Mouse (Mus musculus) G1E-ER4 (cell line): ENCODE measurements around the gene Zic5. TPM values are rescaled to one million over a fixed set of nuclear protein-coding genes. Genes with fewer than 3 reads are reported as not detected.

ENCODE experiments used
- GATA1 ChIP-seq: IDR thresholded peaks from one replicate; pipeline ENCODE4 v1.8.0; 2012; ENCODE audit warnings: low read length, inconsistent platforms
- polyA plus RNA-seq: library from polyadenylated mRNA; stranded (reverse); fragments of >175 nt; gene quantifications from 2 replicates; pipeline ENCODE4 v1.2.3, GENCODE M21; 2012

Zic5 gene
- polyA plus RNA-seq = not detected in 2 replicates

DNA sequence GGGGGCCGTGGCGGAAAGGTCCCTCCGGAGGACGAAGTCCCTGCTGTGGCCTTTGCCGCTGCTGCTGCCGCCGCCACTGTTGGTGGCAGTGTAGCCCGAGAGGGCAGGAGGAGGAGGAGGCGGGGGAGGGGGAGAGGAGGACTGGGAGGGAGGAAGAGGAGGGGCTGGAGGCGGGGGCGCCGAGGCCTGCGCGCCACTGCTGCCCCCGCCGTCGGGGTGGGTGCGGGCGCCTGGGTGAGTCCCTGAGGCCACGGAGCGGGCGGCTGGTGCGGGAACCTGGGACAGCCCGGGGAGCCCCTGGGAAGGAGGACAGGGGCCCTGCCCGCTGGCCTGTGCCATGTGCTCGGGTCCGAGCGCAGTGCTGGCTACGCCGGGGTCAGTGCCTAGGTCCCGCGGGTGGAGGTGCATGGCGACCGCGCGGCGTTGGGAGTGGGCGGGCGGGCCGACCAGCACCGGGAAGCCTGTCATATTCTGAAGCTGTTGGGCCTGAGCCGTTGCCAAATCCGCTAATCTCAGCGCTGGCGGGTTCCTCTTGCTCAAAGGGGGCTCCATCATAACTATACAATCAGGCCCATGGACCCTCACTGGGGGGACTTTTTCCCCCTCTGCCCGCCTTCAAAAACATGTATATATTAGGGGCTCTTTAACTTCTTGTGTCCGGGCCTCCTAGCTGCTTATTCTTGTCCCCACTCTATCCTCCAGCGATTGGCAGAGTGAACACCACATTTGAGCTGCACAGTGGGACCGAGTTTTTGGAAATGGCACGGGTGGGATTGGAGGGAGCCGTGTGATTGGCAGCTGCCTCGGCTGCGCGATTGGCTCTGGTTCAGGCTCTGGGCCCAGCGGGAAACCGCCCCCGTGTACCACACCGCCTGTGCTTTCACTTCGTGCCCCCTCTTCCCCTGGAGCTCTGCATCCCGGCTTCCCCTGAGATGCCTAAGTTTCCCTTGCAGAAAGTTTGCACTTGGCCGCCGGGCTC, at the start of gene Zic5:
TSS of gene Zic5 (minus strand) at position 915 of the 979 bp plus-strand sequence.
- TF ChIP-seq GATA1 = no peak

DNA sequence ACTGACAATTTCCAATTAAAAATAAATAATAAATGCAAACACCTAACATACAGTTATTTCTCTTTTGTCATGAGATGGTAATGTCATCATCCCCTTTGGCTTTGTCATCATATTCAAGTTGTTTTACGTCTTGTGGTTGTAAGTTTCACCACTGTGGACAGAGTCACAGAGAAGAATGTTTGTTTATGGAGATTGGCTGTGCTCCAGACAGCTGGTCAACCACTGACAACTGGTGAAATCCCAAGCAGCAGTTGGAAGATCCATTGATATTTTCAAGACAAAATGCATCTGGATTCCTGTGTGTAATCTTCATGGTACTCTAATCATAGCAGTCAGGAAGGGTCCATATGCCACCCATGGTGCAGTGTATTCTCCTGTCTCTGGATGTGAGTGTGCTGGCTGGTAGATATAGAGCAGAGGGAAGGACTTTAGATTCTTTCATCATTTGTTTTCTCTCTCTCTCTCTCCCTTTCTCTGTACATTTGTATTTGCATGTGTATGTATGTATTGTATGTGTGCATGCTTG, 48.1 kb upstream of the Zic5 start:
- no peak for TF ChIP-seq GATA1

DNA sequence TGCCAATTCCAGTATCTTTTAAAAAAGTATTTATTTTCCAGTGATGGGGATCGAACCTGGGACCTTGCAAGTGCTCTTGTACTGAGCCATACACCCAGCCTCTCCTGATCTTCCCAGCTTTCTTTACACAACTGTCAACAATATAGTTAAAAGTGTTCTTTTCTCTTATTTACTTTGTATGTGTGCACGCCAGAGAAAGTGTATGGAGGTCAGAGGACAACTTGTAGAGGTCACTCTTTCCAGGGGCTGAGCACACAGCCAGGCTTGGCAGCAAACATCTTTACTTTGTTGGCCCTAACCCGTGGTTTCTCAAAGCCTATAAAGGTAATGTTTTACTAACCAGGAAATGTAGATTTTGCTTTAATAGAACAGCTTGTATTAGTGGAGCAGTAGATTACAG, 46.0 kb upstream of the Zic5 start:
- TF ChIP-seq GATA1 = no peak

DNA sequence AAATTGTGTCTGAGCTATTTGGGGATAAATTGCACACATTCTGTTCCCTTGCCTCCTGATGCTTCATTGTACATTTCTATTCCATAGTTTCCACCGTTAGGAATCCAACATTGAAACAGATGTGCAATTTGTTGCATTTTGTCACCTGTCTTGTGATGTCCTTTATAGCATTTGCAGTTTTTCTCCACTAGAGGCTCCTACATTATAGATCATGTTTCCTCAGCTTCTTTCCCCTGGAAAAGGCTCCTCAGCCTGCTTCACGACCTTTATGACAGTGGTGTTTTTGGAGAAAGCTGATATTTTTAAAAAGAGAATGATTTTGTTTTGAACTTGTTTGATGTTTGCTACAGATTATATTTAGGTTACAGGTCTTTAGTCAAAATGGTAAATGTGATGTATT, 43.6 kb upstream of the Zic5 start:
- TF ChIP-seq GATA1 = no peak

DNA sequence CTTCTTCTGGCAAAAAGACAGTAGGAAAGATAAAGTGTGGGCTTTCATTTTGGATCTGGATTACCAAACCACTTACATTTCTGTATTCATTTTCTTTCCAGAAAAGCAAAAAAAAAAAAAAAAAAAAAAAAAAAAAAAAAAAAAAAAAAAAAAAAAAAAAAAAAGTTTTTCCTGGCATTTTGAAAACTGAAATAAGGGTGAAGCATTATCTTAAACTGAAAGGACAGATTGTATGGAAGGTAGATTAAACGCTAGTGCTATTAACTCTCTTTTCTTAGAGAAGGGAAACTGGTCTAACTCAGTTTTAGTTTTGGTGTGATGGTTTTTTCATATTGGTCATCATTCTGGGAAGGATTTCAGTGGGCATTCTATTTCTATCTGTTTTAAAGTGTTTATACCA, 26.5 kb upstream of the Zic5 start:
- no peak for TF ChIP-seq GATA1

DNA sequence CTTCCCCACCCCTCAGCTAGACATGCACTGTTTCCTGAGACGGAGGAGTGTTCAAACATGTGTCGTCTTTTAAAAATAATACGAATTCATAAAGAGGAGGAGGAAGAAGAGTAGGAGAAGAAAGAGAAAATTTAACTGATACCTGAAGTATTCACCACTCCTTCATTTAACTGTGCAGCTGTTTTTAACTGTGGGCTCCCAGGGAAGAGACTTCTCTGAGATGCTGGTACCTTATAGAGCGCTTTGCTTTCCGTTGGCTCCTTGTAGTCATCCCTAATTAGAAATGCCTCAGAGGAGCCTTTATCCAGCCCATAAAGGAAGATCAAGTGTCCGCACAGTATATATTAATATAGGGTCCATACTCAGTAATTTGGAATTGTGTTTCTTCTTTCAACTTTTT, 26.0 kb upstream of the Zic5 start:
- TF ChIP-seq GATA1 = no peak

DNA sequence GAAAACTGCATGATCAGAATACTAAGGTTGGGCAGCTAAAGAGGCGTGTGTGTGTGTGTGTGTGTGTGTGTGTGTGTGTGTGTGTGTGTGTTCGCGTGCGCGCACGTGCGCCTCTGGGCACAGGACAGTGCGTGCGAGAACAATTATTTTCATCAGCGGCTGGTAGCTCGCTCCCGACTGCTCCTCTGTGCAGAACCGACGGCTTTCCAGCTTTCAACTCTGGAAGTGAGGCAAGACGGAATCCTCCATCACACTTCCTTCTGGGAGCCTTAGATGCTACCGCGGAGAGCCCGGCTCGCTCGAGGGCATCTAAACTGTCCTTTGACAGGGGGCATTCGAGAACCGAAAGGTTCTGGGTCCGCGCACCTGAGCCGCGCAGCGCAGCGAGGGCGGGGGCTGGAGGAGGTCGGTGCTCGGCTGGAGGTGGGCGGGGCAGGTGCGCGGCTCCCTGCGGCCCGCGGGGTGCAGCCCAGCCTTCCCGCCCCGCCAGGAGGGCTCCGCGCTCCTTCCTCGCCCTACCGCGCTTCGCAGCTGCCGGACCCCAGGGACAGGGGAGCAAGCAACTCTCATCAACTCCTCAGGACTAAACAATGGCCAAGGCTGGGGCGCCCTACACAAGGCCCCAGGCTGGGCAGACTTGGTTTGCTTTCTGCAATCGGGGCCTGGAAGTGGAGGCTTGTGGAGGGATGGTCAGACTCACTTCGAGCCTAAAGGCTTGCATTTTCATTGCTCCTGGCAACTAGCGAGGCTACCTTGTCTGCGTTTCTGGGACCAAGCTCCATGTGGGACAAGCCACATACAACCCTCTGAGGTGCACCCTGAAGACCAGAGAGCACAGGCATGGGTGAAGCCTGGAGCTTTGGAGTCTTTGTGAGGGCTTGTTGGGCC, 25.2 kb upstream of the Zic5 start, which contains the start of gene Gm10837:
TSS of gene Gm10837 (plus strand) at position 146 of the 888 bp plus-strand sequence.
- no peak for TF ChIP-seq GATA1

DNA sequence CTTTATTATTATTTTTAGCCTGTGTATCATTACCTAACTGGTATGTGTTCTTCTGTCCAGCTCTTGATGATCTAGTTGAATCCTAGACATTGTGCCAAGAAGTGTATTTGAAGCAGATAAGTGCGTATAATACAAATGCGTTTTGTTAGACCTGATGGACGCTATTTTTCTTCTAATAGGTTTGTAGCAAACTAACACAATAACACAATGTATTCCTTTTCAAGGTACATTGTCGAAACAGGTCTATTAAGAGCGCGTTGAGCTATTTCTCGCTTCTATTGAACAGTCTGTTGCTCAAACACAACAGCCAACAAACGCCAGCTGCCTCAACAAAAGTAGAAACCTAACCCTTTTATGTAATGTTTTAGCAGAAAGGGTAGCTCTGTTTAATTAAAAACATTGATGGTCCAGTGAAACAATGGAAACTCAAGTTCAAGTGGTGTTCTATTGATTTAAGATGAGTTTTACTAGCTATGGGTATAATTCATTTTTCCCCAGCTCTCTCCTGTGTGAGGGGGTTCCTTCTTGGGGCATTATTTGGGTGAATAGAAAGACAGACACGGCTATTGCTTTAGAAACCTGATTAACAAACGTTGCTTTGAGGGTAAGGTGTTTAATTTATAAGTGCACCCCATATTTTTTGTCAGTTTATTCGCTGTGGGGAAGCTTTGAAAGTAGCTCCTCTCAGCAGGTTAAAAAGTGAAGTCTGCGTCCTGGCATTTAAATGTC, 24.4 kb upstream of the Zic5 start:
- no peak for TF ChIP-seq GATA1

DNA sequence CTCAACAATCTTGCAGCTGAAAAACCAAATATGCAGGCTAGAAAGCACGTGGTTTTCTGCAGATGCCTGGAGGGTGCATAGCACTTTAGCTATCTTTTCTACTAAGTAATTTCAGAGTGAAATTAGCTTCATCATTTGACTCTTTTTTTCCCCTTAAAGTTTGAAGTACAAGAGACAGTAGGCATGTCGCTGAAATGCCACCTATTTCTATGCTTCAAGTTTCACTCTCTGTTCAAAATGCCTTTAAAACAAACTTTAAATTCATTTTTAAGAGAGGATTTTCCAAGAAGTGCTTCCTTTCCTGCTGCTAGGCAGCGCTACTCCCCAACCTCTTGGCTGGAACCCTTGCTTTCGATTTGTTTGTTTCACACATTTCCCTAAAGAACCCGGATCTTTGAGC, 23.6 kb upstream of the Zic5 start:
- no peak for TF ChIP-seq GATA1

DNA sequence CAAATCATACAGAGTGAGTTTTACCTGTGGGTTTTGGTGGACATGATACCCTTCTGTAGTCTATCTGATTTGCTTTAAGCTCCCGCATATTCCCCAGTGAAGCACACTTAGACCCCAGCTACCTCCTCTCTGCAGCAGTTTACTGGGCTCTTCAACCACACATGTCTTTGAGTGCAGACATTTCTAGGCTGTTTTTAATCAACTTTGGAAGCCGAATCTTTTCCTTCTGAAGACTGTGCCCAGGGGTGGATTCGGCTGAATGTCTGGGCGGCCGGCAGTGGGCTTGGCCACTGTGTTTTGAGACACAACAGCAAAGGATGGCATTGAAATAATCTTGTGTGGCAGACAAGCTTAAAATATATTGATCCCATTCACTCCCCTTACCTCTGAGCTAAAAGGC, 21.9 kb upstream of the Zic5 start:
- no peak for TF ChIP-seq GATA1

DNA sequence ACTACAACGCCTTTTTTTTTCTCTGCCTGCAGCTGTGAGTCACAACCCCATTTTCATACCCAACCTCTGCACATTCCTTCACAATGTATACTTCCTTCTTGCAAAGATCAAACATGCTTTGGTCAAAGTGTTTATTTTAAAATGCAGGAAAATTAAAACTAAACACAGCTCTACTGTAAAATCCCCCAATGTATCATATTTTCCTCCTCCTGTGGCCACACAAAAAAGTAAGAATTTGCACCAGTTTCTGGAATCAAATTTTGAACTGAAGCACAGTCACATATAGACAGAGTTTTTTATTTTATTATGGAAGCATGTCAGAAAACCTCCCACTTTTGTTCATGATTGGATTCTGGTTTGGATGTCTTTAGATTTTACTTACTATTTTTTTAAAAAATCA, 21.1 kb upstream of the Zic5 start:
- TF ChIP-seq GATA1 = no peak

DNA sequence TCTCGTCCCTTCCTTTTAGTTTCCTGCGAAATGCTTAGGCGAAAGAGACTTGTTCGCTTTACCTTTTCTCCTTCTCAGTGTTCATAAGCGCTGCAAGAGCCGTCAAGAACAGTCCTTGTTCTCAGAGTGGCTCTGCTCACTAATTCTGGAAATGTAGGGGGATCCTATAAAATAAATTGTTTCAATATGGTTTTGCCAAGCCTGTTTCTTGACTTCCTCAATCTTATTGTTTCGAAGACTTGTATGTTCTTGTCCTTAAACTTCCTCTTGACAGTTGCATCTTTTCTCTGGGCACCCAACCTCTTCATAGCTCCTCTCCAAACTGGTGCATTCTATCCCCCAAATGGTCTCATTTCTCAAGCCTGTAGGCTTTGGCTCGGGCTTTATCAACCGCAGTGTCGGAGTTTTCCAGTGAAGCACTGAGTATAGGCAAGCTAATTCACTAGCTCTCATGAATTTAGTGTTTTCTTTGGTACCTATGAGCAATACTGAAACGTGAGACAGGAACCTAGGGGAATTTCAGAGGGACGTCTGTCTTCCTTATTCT, 20.2 kb upstream of the Zic5 start:
- no peak for TF ChIP-seq GATA1

DNA sequence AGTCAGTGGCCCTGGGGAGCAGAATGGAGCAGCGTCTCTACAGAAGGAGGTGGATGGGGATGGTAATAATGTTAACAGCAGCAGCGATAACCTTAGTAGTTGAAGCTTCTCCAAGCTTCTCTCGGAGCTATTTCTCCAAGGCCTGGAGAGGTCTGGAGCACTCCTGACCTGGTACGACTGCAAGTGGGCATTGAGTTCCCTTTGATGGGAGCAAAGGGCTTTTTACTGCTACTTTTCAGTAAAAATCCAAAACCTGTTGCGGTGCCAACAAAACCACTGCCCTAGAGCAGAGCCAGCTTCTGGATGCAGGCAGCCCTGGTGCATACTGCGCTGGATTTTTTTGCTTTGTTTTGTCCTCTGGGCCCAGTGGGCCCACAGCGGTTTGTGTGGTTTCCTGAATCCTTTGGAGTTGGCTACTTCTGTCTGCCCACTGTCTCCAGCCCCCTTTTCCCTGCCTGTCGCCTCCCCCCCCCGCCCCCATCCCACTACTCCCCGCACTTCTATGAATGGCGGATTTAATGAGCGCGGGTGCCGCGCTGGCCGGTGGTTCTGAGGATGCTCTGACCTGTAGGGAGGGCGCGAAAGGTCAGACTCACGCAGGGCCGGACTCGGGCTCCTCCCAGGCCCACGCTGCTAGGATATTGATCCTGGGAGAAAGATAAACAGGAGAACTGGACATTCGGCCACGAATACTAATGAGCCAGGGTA, 19.5 kb upstream of the Zic5 start:
- TF ChIP-seq GATA1 = no peak

DNA sequence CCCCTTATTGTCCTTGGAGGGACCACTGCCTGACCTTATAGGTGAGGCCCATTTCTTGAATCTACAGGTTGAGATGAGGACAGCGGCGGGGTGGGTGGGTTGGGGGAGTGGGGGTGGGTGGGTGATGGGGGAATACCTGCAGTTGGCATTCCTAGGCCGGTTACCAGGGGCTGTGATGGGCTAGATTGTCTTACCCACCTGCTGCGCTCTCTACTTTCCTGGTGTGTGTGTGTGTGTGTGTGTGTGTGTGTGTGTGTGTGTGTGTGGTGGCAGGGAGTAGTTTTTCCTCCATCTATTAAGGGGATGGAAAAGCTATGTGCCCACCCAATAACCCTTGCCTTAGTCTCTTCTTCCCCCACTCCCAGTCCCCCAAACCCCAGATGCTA, 19.0 kb upstream of the Zic5 start:
- no peak for TF ChIP-seq GATA1
